Mouse (Mus musculus) embryonic fibroblast, embryonic 13.5 days (primary cell): ENCODE measurements around the gene Stk38.

Experiments
- CTCF ChIP-seq: IDR thresholded peaks from 2 replicates; pipeline ENCODE4 v1.5.1; 2011; ENCODE audit warnings: mild to moderate bottlenecking, control low read depth, low read length, moderate library complexity, borderline replicate concordance; ENCODE audit not compliant: insufficient read depth
- POLR2A ChIP-seq: IDR thresholded peaks from 2 replicates; pipeline ENCODE4 v1.6.1; 2011; ENCODE audit warnings: low read depth, mild to moderate bottlenecking, control low read depth, low read length, moderate library complexity

DNA sequence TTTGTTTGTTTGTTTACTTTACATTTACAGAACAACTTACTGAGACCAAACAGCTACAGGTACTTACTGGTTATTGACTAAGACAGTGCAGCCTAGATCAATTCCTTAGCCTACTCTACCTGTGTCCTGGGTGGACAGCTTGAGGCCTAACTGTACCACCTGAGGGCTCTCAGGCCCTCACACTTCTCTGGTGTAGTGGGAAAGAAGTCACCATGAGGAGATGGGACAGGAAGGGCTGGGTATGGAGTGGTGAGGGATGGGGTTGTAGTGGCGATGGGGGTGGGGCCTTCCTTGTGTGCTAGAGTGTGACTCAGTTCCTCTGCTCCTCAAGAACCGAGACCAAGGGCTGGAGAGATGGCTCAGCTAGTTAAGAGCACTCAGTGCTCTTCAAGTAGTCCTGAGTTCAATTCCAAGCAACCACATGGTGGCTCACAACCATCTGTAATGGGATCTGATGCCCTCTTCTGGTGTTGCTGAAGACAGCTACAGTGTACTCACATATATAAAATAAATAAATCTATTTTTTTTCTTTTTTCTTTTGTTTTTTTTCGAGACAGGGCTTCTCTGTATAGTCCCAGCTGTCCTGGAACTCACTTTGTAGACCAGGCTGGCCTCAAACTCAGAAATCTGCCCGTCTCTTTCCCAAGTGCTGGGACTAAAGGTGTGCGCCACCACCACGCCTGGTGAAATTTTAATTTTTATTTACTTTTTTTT, 22.7 kb upstream of the Stk38 start:
- TF ChIP-seq CTCF = no peak
- no peak for TF ChIP-seq POLR2A
